Mouse (Mus musculus) G1E (cell line): ENCODE measurements around the gene Fen1. TPM values are rescaled to one million over a fixed set of nuclear protein-coding genes. Genes with fewer than 3 reads are reported as not detected.

Experiments
- ATAC-seq: 2 replicates; pipeline ENCODE4 v1.8.0; 2016; ENCODE audit warnings: mild to moderate bottlenecking; ENCODE audit not compliant: insufficient number of reproducible peaks, poor library complexity, low FRiP score, severe bottlenecking; ENCODE audit errors: extremely low read depth
- DNase-seq: peaks from one replicate; pipeline ENCODE4 v3.0.0; 2012; ENCODE audit warnings: low spot score
- H3K27me3 ChIP-seq: 2 replicates; pipeline ENCODE4 v1.6.1; 2012; ENCODE audit warnings: mild to moderate bottlenecking, low read length, inconsistent platforms; ENCODE audit not compliant: insufficient read depth
- H3K36me3 ChIP-seq: replicated peaks from 2 replicates; pipeline ENCODE3; 2012; ENCODE audit warnings: mild to moderate bottlenecking, inconsistent platforms
- H3K4me1 ChIP-seq: 2 replicates; pipeline ENCODE4 v1.6.1; 2012; ENCODE audit warnings: low read depth, low read length, inconsistent platforms, mixed read lengths; ENCODE audit not compliant: insufficient read depth
- H3K4me3 ChIP-seq: 2 replicates; pipeline ENCODE4 v1.5.1; 2012; ENCODE audit warnings: low read depth, mild to moderate bottlenecking, inconsistent platforms, low read length, moderate library complexity, mixed read lengths
- H3K9me3 ChIP-seq: replicated peaks from 2 replicates; pipeline ENCODE4 v1.6.1; 2012; ENCODE audit warnings: inconsistent platforms
- CTCF ChIP-seq: IDR thresholded peaks from 2 replicates; pipeline ENCODE4 v1.5.1; 2012; ENCODE audit warnings: low read depth, low read length, inconsistent platforms, mixed read lengths
- GATA1 ChIP-seq: IDR thresholded peaks from 2 replicates; pipeline ENCODE4 v1.6.1; 2012; ENCODE audit warnings: borderline replicate concordance, low read length, inconsistent platforms, mixed read lengths
- GATA2 ChIP-seq: IDR thresholded peaks from 2 replicates; pipeline ENCODE4 v1.6.1; 2012; ENCODE audit warnings: low read depth, low read length, inconsistent platforms, borderline replicate concordance
- POLR2AphosphoS5 ChIP-seq: IDR thresholded peaks from 2 replicates; pipeline ENCODE4 v1.6.1; 2012; ENCODE audit warnings: low read depth, low read length, inconsistent platforms; ENCODE audit not compliant: insufficient replicate concordance
- TAL1 ChIP-seq: conservative IDR thresholded peaks from 2 replicates; pipeline ENCODE4 v1.6.1; 2012; ENCODE audit warnings: low read depth, low read length, inconsistent platforms, mixed read lengths
- polyA plus RNA-seq: library from polyadenylated mRNA; stranded (reverse); fragments of >175 nt; gene quantifications from 2 replicates; pipeline ENCODE4 v1.2.3, GENCODE M21; 2012
- total RNA-seq, 2 experiments: library from RNA; stranded (forward) in 1 of 2; stranded (reverse) in 1 of 2; fragments of 200-1000 nt in 1 of 2; fragments of >200 nt in 1 of 2; fragmentation: Nextera tagmentation in 1 of 2; gene quantifications; 2 replicates each; pipeline ENCODE4 v1.2.3; 2014 to 2017

Gene Fen1
- total and polyA plus RNA-seq, 3 experiments = 23.1 to 167 (median 86.3) TPM

DNA sequence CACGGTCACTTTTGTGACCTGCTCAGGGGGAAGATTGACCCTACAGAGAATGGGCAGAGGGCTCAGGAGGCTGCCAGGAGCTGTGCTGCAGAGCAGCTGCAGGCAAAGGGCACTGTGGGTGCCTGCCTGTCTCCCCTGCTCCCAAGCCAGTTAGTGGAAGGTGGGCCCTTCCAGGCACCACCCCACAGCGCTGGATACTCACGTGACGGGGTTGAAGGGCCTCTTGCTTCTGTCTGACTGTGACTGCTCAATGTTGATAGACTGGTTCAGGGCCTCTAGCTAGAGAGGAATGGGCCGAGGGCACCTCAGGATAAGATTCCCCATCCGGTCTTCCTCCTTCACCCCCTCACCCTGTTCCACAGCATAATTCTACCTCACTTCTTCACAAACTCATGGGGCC is 15.6 kb upstream of the Fen1 start:
- ATAC-seq = no peak
- Histone ChIP-seq H3K4me1 (peaks cover 14% of the 10 kb centered on the region), H3K9me3 (no peaks in the 10 kb centered on the region), H3K36me3 (no peaks in the 10 kb centered on the region), H3K27me3 (peaks cover 72% of the 10 kb centered on the region), H3K4me3 (no peak overlapping the region)
- TF ChIP-seq POLR2AphosphoS5 = no peak
- no peak for TF ChIP-seq GATA2
- TF ChIP-seq GATA1 = no peak
- no peak for TF ChIP-seq TAL1
- no peak for TF ChIP-seq CTCF
- no peak for DNase-seq

DNA sequence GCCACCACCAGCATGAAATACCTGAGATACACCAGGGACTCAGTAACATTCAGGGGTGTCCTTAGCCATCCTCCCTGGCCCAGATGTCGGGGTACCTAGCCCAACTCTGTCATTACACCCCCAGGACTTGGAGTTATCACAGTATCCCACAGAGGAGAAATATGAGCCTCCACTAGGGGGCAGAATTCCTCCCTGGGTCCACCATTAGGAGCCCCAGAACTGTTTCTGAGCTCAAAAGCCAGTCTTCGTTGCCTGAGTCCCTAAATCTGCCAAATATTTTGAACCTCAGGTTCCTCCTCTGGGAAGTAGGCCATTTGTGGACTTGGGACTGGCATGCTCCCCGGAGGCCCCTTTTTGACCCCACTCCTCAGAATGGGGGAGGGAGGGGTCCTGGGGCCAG is 15.1 kb upstream of the Fen1 start:
- peak; percentile 59 for DNase-seq

DNA sequence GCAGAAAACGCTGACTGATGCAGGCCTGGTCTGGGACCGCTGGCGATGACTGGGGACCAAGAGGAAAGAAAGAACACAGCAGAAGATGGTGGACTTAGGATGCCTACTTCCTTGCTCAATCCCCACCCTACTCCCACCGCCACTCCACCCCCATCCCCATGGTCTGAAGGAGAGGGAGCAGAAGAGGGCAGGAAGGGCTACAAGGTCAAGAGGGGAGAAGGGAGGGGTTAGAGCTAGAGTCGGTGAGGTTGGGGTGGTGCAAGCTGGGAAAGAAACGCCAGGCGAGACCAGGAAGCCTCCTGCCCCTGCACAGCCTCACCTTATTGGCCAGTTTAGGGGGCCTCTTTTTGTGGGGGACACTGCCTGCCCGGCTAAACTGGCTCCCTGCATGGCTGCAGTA is 12.1 kb upstream of the Fen1 start:
- ATAC-seq (no peak), DNase-seq (no peak)
- peaks cover 21% of the 10 kb centered on the region for H3K4me1 ChIP-seq
- TF ChIP-seq GATA1 = no peak
- H3K27me3 ChIP-seq = peaks cover 49% of the 10 kb centered on the region
- no peak overlapping the region for H3K4me3 ChIP-seq
- peaks cover 21% of the 10 kb centered on the region for H3K36me3 ChIP-seq
- no peaks in the 10 kb centered on the region for H3K9me3 ChIP-seq

More for the DNA sequence above, 15.1 kb upstream of the Fen1 start:
- H3K4me3 ChIP-seq = no peak overlapping the region
- no peaks in the 10 kb centered on the region for H3K9me3 ChIP-seq
- no peak for ATAC-seq
- peaks cover 67% of the 10 kb centered on the region for H3K27me3 ChIP-seq
- no peaks in the 10 kb centered on the region for H3K36me3 ChIP-seq
- H3K4me1 ChIP-seq = peaks cover 14% of the 10 kb centered on the region
- TF ChIP-seq CTCF = peak; percentile 52; the same call in 1 of the 2 replicates
- no peak for TF ChIP-seq GATA2

DNA sequence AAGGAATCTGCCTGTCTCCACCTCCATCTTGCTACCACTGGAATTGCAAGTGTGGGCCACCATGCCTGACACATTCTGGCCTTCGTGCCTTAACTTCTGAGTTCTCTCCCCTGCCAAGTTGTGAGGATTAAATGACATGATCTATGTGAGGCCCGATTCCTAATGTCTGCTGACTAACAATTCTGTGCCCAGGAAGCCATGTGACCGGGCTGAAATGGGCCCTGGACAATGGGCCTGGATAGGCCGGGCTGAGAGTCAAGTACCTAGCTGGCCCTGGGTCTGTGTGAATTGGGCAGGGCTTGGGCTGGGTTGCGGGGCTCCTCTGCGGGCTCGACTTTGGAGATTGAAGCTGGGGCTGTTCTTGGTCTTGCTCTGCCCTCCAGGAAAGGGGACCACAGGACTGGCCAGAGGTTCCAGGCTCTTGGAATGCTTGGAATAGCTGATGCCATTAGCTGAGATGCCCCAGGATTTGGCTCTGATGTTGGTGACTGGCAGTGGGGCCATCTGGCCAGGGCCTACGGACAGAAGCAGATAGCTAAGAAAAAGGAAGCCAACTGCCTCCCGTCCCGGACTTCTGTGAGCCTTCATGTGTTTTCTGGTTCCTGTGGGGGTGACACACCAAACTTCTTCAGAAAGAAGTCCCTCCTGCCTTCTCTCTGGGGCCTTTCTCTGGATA is 10.0 kb upstream of the Fen1 start:
- Histone ChIP-seq H3K9me3 (no peaks in the 10 kb centered on the region), H3K4me3 (no peak overlapping the region), H3K36me3 (peaks cover 43% of the 10 kb centered on the region), H3K27me3 (peaks cover 38% of the 10 kb centered on the region), H3K4me1 (peaks cover 28% of the 10 kb centered on the region)
- ATAC-seq (no peak), DNase-seq (no peak)
- TF ChIP-seq GATA2 (no peak), CTCF (no peak), POLR2AphosphoS5 (no peak), TAL1 (no peak), GATA1 (no peak)

DNA sequence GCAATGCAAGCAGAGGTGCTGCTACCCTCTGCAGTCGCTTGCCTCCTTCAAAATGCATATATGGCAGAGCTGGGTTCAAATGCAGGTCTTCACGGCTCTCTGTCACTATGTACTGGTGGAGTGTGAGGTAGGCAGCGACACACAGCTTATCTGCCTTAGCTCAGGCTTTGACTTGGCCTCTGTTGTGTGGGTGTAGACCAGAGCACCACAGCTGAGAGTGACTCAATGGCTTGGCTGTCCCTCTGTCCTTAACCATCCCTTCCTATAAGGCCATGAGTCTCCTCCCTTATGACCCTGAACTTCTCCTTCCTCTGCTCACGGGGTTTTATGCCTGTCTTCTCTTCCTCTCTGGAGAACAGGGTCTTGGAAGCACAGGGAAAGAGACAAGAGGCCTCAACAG is 6.9 kb upstream of the Fen1 start:
- DNase-seq = no peak
- no peak for TF ChIP-seq GATA2
- no peak for TF ChIP-seq GATA1
- TF ChIP-seq CTCF = no peak
- TF ChIP-seq TAL1 = no peak

DNA sequence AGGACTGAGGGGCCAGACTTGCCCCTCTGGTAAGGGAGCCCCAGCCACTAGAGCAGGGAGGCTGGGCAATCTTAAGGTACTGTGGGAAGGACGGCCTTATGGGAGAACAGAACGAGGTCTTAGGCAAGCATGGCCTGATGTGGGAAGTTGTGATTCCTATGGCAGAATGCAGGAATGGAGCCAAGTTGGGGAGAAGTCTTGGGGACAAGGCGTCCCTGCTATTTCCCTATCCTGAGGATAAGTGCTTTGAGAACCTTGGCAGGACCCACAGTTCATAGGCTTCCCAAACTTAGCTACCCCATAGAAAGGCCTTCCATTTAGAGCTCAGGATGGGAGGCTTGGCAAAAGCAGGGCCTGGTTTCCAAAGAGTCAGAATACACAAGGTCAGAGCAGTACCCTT is 4.9 kb upstream of the Fen1 start:
- ATAC-seq = no peak
- Histone ChIP-seq H3K4me3 (no peak overlapping the region), H3K9me3 (no peaks in the 10 kb centered on the region), H3K36me3 (peaks cover 83% of the 10 kb centered on the region), H3K27me3 (no peaks in the 10 kb centered on the region), H3K4me1 (peaks cover 51% of the 10 kb centered on the region)
- no peak for DNase-seq
- TF ChIP-seq CTCF = no peak
- TF ChIP-seq GATA2 = no peak
- no peak for TF ChIP-seq TAL1
- TF ChIP-seq POLR2AphosphoS5 = no peak

More for the DNA sequence above, 6.9 kb upstream of the Fen1 start:
- Histone ChIP-seq H3K4me3 (no peak overlapping the region), H3K36me3 (peaks cover 73% of the 10 kb centered on the region), H3K27me3 (peaks cover 13% of the 10 kb centered on the region), H3K4me1 (peaks cover 36% of the 10 kb centered on the region), H3K9me3 (no peaks in the 10 kb centered on the region)
- ATAC-seq = no peak

DNA sequence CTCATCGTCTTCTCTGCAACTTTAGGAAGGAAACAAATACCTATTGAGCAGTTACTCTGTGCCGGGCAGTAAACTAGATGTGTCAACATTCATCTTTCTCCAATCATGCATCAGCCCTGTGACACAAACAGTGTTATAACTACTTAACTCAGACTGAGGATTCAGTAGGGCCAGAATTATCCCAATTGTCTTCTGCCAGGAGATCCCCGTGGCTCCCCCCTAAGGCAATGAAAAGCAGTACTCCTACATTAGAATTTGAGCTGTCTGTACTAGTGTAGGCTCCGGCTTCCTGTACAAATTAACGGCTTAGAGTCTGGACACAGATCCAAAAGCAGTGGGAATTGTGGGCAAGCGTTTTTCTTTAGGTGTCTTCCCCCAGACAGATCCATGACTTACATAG is 1.1 kb upstream of the Fen1 start:
- Histone ChIP-seq H3K4me1 (peaks cover 50% of the 10 kb centered on the region), H3K4me3 (peak overlapping the region; percentile 75; the same call in 1 of the 2 replicates), H3K36me3 (peaks cover 74% of the 10 kb centered on the region), H3K9me3 (no peaks in the 10 kb centered on the region), H3K27me3 (no peaks in the 10 kb centered on the region)
- no peak for ATAC-seq
- TF ChIP-seq GATA1 = no peak
- TF ChIP-seq CTCF = no peak
- no peak for TF ChIP-seq POLR2AphosphoS5
- TF ChIP-seq TAL1 = no peak
- no peak for TF ChIP-seq GATA2
- no peak for DNase-seq
